Comparison of ENCODE assay signal across 10 mouse cellular contexts in the genomic region with DNA sequence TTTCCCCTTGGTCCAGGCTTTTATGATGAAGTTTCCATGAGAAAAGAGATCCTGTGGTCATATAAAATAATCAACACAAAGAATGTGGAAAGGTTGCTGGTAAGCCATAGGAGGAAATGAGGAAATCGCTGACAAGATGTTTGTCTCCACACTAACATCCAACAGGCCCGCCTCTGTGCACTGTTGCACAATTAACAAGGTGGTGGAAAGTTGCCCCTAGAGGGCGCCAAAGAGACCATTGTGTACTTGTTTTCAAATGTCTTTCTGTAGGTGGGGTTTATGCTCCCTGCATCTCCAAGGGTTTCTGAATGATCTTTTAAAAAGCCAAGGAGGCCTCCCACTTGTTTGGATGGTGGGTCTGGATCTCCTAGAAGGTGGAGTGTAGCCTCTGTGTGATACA.
A peak's percentile ranks its signal among the peaks of the same experiment; 100 is the strongest.
DNase-seq lines count a peak whose midpoint lies in the region; ATAC-seq and TF ChIP-seq lines count a peak whose summit lies in the region.
"Had no signal": no experiment of that assay in that cellular context is flagged by ENCODE, and none has a peak within 500 bp of the region (broad histone marks: within the 10 kb centered on the region; RNA-seq: fewer than 3 reads in every experiment).

No protein-coding gene starts in this region.

- H3K4me3 ChIP-seq in thymus, adult 2 months (ENCODE audit: control insufficient read depth, insufficient read depth, low read length) = no peak overlapping the region
- H3K4me3 ChIP-seq in lung, postnatal 0 days (ENCODE audit: low read depth, low read length) = no peak overlapping the region
- H3K4me3 ChIP-seq: embryonic facial prominence, embryonic 12.5 days; limb, embryonic 13.5 days had no signal

- TF ChIP-seq CTCF in thymus, adult 2 months (IDR thresholded peaks at IDR 0.05; ENCODE audit: borderline replicate concordance, control insufficient read depth, extremely low read depth, insufficient read depth, low read length, poor library complexity) = no peak
- TF ChIP-seq CTCF in lung, postnatal 0 days (IDR thresholded peaks at IDR 0.05) = peak; percentile 70

- H3K4me2 ChIP-seq in lung, postnatal 0 days (replicated peaks; ENCODE audit: low read depth, low read length) = no peak overlapping the region
- H3K4me2 ChIP-seq: embryonic facial prominence, embryonic 12.5 days; limb, embryonic 13.5 days had no signal

- no peaks in the 10 kb centered on the region for H3K9me3 ChIP-seq in lung, postnatal 0 days (ENCODE audit: low read length)
- H3K9me3 ChIP-seq: embryonic facial prominence, embryonic 12.5 days; limb, embryonic 13.5 days had no signal

- ATAC-seq in lung, postnatal 0 days = no peak

- no peaks in the 10 kb centered on the region for H3K36me3 ChIP-seq in thymus, adult 2 months (ENCODE audit: control insufficient read depth, insufficient read depth, low read length)
- H3K36me3 ChIP-seq in lung, postnatal 0 days (ENCODE audit: insufficient read depth, low read length) = no peaks in the 10 kb centered on the region
- H3K36me3 ChIP-seq: embryonic facial prominence, embryonic 12.5 days; limb, embryonic 13.5 days had no signal

- H3K27me3 ChIP-seq in thymus, adult 2 months (ENCODE audit: control insufficient read depth, insufficient read depth, low read length) = no peaks in the 10 kb centered on the region
- H3K27me3 ChIP-seq in lung, postnatal 0 days (replicated peaks; ENCODE audit: insufficient read depth, low read length) = no peaks in the 10 kb centered on the region
- H3K27me3 ChIP-seq: embryonic facial prominence, embryonic 12.5 days had no signal

- WGBS in thymus, adult 2 months = 59% methylated on average over 3 of the region's 3 CpGs
- WGBS in lung, postnatal 0 days = 44% methylated on average over 3 of the region's 3 CpGs

- no peak for TF ChIP-seq EP300 in lung, postnatal 0 days (IDR thresholded peaks at IDR 0.05)

- H3K4me1 ChIP-seq in thymus, adult 2 months (replicated peaks; ENCODE audit: control insufficient read depth, insufficient read depth, low read length) = no peaks in the 10 kb centered on the region
- no peaks in the 10 kb centered on the region for H3K4me1 ChIP-seq in lung, postnatal 0 days (ENCODE audit: insufficient read depth, low read depth, low read length)
- H3K4me1 ChIP-seq: embryonic facial prominence, embryonic 12.5 days; limb, embryonic 13.5 days had no signal

- H3K9ac ChIP-seq in lung, postnatal 0 days (replicated peaks; ENCODE audit: low read depth) = no peak overlapping the region
- H3K9ac ChIP-seq: embryonic facial prominence, embryonic 12.5 days; limb, embryonic 13.5 days had no signal

- TF ChIP-seq POLR2A in thymus, adult 2 months (IDR thresholded peaks at IDR 0.05; ENCODE audit: control insufficient read depth, extremely low read depth, insufficient read depth, low read length, poor library complexity) = no peak

- intact Hi-C loops in heart, postnatal 25 days (cut with DNase I) = loop anchor here (2.0 to 5.0 kb wide), 2 partner anchors 146 to 288 kb away; no protein-coding TSS in a partner anchor
- intact Hi-C loops in heart, postnatal 14 days (cut with DNase I) = loop anchor here (10.0 kb wide), 2 partner anchors 150 to 290 kb away; no protein-coding TSS in a partner anchor

- peak; percentile 11 to 66 for DNase-seq in heart, adult 18-20 months
- no peak for DNase-seq in heart, postnatal 25 days (ENCODE audit: low spot score)
- peak; percentile 31 for DNase-seq in thymus, adult 2 months
- DNase-seq in thymus, adult 18-20 months = no peak
- DNase-seq in c-Kit-positive CD71-negative TER-119-negative erythroid progenitor cells, embryonic 14.5 days (ENCODE audit: low read depth) = peak; percentile 46
- peak; percentile 30 to 48 for DNase-seq in heart, postnatal 14 days
- peak; percentile 35 for DNase-seq in lung, postnatal 0 days (ENCODE audit: low spot score)
- DNase-seq in thymus, postnatal 14 days = peak; percentile 48

- no peak overlapping the region for H3K27ac ChIP-seq in thymus, adult 2 months (ENCODE audit: control insufficient read depth, insufficient read depth, low read length)
- no peak overlapping the region for H3K27ac ChIP-seq in lung, postnatal 0 days (ENCODE audit: low read length)
- H3K27ac ChIP-seq: embryonic facial prominence, embryonic 12.5 days; limb, embryonic 13.5 days had no signal

Comparison
In these comparisons a context has a peak if more than half of its experiments do, and no peak if none do; other contexts are left out.
1. DNase-seq: peak in heart, adult 18-20 months (2 of 2), thymus, adult 2 months (single experiment), c-Kit-positive CD71-negative TER-119-negative erythroid progenitor cells, embryonic 14.5 days (single experiment), heart, postnatal 14 days (2 of 2), lung, postnatal 0 days (single experiment) and thymus, postnatal 14 days (single experiment); none in heart, postnatal 25 days (single experiment) and thymus, adult 18-20 months (0 of 2).